Mouse (Mus musculus) forebrain, postnatal 0 days (tissue): ENCODE results near the gene Snapc5. TPM values are rescaled to one million over a fixed set of nuclear protein-coding genes. Genes with fewer than 3 reads are reported as not detected.

Experiments used
- ATAC-seq: fragments of 200-750 bp; cut with Nextera tagmentation; 2 replicates; pipeline ENCODE4 v1.8.0; 2017; ENCODE audit warnings: mild to moderate bottlenecking, moderate library complexity
- DNase-seq: peaks from one replicate; pipeline ENCODE4 v3.0.0-alpha.2; 2015
- H3K27ac ChIP-seq: fragments of 300-500 bp; sonication (generic); 2 replicates; pipeline ENCODE4 v1.5.1; 2014; ENCODE audit warnings: low read depth, mild to moderate bottlenecking, antibody characterized with exemption, low read length, moderate library complexity, mixed read lengths
- H3K27me3 ChIP-seq: fragments of 300-500 bp; sonication (generic); 2 replicates; pipeline ENCODE4 v1.6.1; 2014; ENCODE audit warnings: mild to moderate bottlenecking, low read length, mixed read lengths; ENCODE audit not compliant: insufficient read depth
- H3K36me3 ChIP-seq: fragments of 300-500 bp; sonication (generic); 2 replicates; pipeline ENCODE4 v1.6.1; 2014; ENCODE audit warnings: mild to moderate bottlenecking, moderate library complexity; ENCODE audit not compliant: insufficient read depth
- H3K4me1 ChIP-seq: fragments of 300-500 bp; sonication (generic); 2 replicates; pipeline ENCODE4 v1.6.1; 2014; ENCODE audit warnings: antibody characterized with exemption; ENCODE audit not compliant: insufficient read depth
- H3K4me2 ChIP-seq: fragments of 300-500 bp; sonication (generic); 2 replicates; pipeline ENCODE4 v1.6.1; 2014; ENCODE audit warnings: low read depth, mild to moderate bottlenecking, moderate library complexity
- H3K4me3 ChIP-seq: fragments of 300-500 bp; sonication (generic); 2 replicates; pipeline ENCODE4 v1.5.1; 2014; ENCODE audit warnings: low read depth, low read length, mixed read lengths
- H3K9ac ChIP-seq: fragments of 300-500 bp; sonication (generic); 2 replicates; pipeline ENCODE4 v1.6.1; 2014; ENCODE audit warnings: mild to moderate bottlenecking
- H3K9me3 ChIP-seq: fragments of 300-500 bp; sonication (generic); 2 replicates; pipeline ENCODE4 v1.6.1; 2016; ENCODE audit warnings: low read length
- CTCF ChIP-seq: sonication (generic); IDR thresholded peaks from 2 replicates; pipeline ENCODE4 v1.5.1; 2016; ENCODE audit warnings: antibody characterized with exemption, control low read depth, low read depth
- WGBS: fragments of 180-500 bp; shearing (Covaris S2); extraction: QIAGEN DNeasy Blood & Tissue Kit; methylation state at CpG from one replicate; pipeline ENCODE4 v1.1.7; 2014; 5-methylcytosine and 5-hydroxymethylcytosine counted together
- microRNA-seq, 2 experiments: library from miRNA; unstranded; fragments of <30 nt; microRNA quantifications; one replicate each; pipeline ENCODE4; 2016
- polyA plus RNA-seq: library from polyadenylated mRNA; unstranded; fragments of >200 nt; fragmentation: Nextera tagmentation; extraction: Ambion mirVana; gene quantifications from 2 replicates; pipeline ENCODE4 v1.2.1, GENCODE M21; 2015
- total RNA-seq: library from RNA; depleted of rRNA; stranded (reverse); fragments of >200 nt; gene quantifications from 2 replicates; pipeline ENCODE4 v1.2.3, GENCODE M21; 2014; rRNA removed

The Snapc5 gene
- total and polyA plus RNA-seq, 2 experiments from 2014 or later = 10.5 to 24.5 TPM

DNA sequence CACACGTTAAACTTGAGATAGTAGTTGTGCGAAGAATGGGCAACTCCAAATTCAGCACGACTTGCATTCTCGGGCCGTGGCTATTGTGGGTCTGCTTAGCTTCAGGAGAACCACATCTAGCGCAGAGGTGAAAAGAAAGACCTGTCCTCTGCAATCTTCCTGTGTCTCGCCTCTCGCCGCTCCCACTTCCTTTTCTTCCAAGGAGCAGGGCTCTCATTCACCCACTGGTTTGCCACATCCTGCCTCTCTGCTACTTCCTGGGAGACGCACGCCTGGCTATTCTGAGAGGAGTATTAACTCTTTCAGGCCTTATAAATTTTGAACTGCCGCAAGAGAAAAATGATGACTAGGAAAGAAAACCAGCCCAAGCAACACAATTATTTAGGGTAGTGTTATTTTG lies 48.7 kb downstream of the Snapc5 start:
- H3K27me3 ChIP-seq = no peaks in the 10 kb centered on the region
- no peaks in the 10 kb centered on the region for H3K36me3 ChIP-seq
- H3K4me1 ChIP-seq = peaks cover 4% of the 10 kb centered on the region
- no peaks in the 10 kb centered on the region for H3K9me3 ChIP-seq
- DNase-seq = no peak
- no peak overlapping the region for H3K4me2 ChIP-seq
- no peak overlapping the region for H3K4me3 ChIP-seq
- no peak overlapping the region for H3K27ac ChIP-seq
- TF ChIP-seq CTCF = no peak
- no peak overlapping the region for H3K9ac ChIP-seq
- WGBS = 84% methylated on average over 12 of the region's 12 CpGs
- no peak for ATAC-seq

- H3K27me3 ChIP-seq = no peaks in the 10 kb centered on the region
- H3K4me3 ChIP-seq = no peak overlapping the region
- no peak overlapping the region for H3K27ac ChIP-seq
- H3K36me3 ChIP-seq = no peaks in the 10 kb centered on the region
- no peak overlapping the region for H3K9ac ChIP-seq
- no peak overlapping the region for H3K4me2 ChIP-seq
- DNase-seq = no peak
- no peaks in the 10 kb centered on the region for H3K9me3 ChIP-seq
- no peak; the same call in 1 of the 2 replicates for ATAC-seq
- TF ChIP-seq CTCF = no peak
- H3K4me1 ChIP-seq = peaks cover 8% of the 10 kb centered on the region
These were observed 49.9 kb downstream of the Snapc5 start for GRCm38 (mm10) chr9:64228972-64229371.

DNA sequence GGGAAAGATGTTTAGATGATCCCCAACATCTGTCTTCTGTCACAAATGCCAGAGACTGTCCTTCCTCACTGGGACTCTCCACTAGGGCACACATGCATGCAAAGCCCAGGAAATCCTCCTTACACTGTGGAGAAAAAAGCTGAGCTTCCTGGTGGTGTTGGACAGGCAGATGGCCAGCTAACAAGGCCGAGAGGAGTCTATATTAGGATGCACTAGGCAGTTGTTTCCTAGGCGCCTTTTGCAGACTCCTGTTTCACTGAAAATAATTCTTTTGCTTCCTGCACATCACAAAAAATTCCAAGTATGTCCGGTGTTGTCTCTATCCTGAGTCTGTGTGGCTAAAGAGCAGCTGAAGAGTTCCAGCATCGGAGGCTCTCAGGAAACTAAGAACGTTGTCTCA lies 52.1 kb downstream of the Snapc5 start:
- H3K36me3 ChIP-seq = no peaks in the 10 kb centered on the region
- ATAC-seq (no peak), DNase-seq (no peak)
- no peak overlapping the region for H3K27ac ChIP-seq
- H3K4me2 ChIP-seq = no peak overlapping the region
- no peaks in the 10 kb centered on the region for H3K9me3 ChIP-seq
- peaks cover 9% of the 10 kb centered on the region for H3K4me1 ChIP-seq
- H3K9ac ChIP-seq = no peak overlapping the region
- no peak for TF ChIP-seq CTCF
- H3K4me3 ChIP-seq = no peak overlapping the region
- WGBS = 75% methylated on average over 5 of the region's 5 CpGs
- no peaks in the 10 kb centered on the region for H3K27me3 ChIP-seq

- TF ChIP-seq CTCF = no peak
- Histone ChIP-seq H3K4me2 (no peak overlapping the region), H3K27me3 (no peaks in the 10 kb centered on the region), H3K4me1 (peaks cover 9% of the 10 kb centered on the region), H3K9me3 (no peaks in the 10 kb centered on the region), H3K9ac (no peak overlapping the region), H3K36me3 (no peaks in the 10 kb centered on the region), H3K4me3 (no peak overlapping the region), H3K27ac (peak overlapping the region; percentile 35)
- DNase-seq = no peak
- 60% methylated on average over 3 of the region's 3 CpGs for WGBS
- ATAC-seq = no peak
These were observed 52.6 kb downstream of the Snapc5 start for GRCm38 (mm10) chr9:64231674-64232073.

DNA sequence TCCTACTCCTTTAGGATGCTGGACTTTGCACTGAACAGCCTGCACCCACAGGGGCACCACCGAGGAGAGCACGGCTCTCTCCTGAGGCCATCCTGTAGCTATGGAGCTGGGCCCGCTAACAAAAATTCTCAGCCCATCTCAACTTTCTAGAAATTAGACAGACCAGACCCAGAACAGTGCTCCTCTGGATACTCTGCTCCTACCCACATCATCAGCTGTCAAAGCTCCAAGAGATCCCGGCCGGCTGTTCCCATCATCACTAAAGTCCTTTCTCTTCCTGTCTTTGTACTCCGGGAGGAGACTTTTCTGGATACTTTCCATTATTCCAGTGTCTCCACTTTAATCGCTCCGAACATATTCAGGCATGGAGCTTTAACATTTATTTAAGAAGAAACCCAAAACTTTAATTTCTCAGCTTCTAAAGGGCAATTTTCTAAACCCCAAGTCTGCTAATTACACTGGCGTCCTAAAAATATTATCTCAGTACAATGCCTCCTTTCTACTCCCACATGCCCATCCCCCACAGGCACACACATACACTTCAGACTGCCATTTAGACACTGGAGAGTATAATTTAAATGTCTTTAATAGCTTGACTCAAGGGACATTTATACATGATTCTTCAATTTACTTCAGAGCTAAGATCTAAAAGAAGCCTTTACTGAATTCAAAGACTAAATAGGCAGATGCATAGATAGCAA lies 53.3 kb downstream of the Snapc5 start:
- no peak overlapping the region for H3K4me2 ChIP-seq
- H3K9me3 ChIP-seq = no peaks in the 10 kb centered on the region
- peak overlapping the region; percentile 35; the same call in 1 of the 2 replicates for H3K27ac ChIP-seq
- H3K4me1 ChIP-seq = peaks cover 9% of the 10 kb centered on the region
- WGBS = 42% methylated on average over 9 of the region's 9 CpGs
- H3K27me3 ChIP-seq = no peaks in the 10 kb centered on the region
- DNase-seq (peak; percentile 13), ATAC-seq (no peak)
- TF ChIP-seq CTCF = no peak
- H3K9ac ChIP-seq = no peak overlapping the region
- no peaks in the 10 kb centered on the region for H3K36me3 ChIP-seq
- no peak overlapping the region for H3K4me3 ChIP-seq

Small RNA genes within 50 kb of the gene (microRNA-seq; reads per million reads assigned to microRNA genes)
- gene Gm24106 = 0 reads per million in 2 experiments

Other genes starting within 250 kb of the Snapc5 start
- gene Smad6, start 157.2 kb upstream of the Snapc5 start, total RNA-seq = 4.5 and 7.5 TPM in 2 replicates
- gene Smad6, start 157.2 kb upstream of the Snapc5 start, polyA plus RNA-seq = 1.4 and 1.5 TPM in 2 replicates
- gene Lctl, start 62.1 kb upstream of the Snapc5 start, total RNA-seq = not detected in 2 replicates
- gene Lctl, start 62.1 kb upstream of the Snapc5 start, polyA plus RNA-seq = not detected in 2 replicates
- 5.8 and 8.9 TPM in 2 replicates for gene Zwilch, start 6.2 kb upstream of the Snapc5 start, total RNA-seq
- gene Zwilch, start 6.2 kb upstream of the Snapc5 start, polyA plus RNA-seq = 1.3 and 2.0 TPM in 2 replicates
- gene Rpl4, start 5.9 kb upstream of the Snapc5 start, total RNA-seq = 957 and 1,068 TPM in 2 replicates
- 693 and 790 TPM in 2 replicates for gene Rpl4, start 5.9 kb upstream of the Snapc5 start, polyA plus RNA-seq
- gene Uchl4, start 55.9 kb downstream of the Snapc5 start, total RNA-seq = 0.62 TPM in 1 of 2 replicates, not detected in the other
- gene Uchl4, start 55.9 kb downstream of the Snapc5 start, polyA plus RNA-seq = 1.8 and 2.3 TPM in 2 replicates
- gene Map2k1, start 74.4 kb downstream of the Snapc5 start, total RNA-seq = 69.9 and 82.4 TPM in 2 replicates
- gene Map2k1, start 74.4 kb downstream of the Snapc5 start, polyA plus RNA-seq = 53.1 and 60.8 TPM in 2 replicates
- gene Tipin, start 102.3 kb downstream of the Snapc5 start, total RNA-seq = 81.2 and 85.9 TPM in 2 replicates
- 88.0 and 96.5 TPM in 2 replicates for gene Tipin, start 102.3 kb downstream of the Snapc5 start, polyA plus RNA-seq
- 19.6 and 28.6 TPM in 2 replicates for gene Dis3l, start 162.0 kb downstream of the Snapc5 start, total RNA-seq
- gene Dis3l, start 162.0 kb downstream of the Snapc5 start, polyA plus RNA-seq = 15.3 and 18.1 TPM in 2 replicates
- gene Megf11, start 206.4 kb downstream of the Snapc5 start, total RNA-seq = 7.4 and 14.5 TPM in 2 replicates
- 5.0 and 8.9 TPM in 2 replicates for gene Megf11, start 206.4 kb downstream of the Snapc5 start, polyA plus RNA-seq